Mouse (Mus musculus): Measurements from ENCODE around the gene Ephb4. TPM values are rescaled to one million over a fixed set of nuclear protein-coding genes. Genes with fewer than 3 reads are reported as not detected.
A peak's percentile ranks its signal among the peaks of the same experiment; 100 is the strongest.

The Ephb4 gene
- polyA plus RNA-seq, 1 experiment = 0.04 TPM

DNA sequence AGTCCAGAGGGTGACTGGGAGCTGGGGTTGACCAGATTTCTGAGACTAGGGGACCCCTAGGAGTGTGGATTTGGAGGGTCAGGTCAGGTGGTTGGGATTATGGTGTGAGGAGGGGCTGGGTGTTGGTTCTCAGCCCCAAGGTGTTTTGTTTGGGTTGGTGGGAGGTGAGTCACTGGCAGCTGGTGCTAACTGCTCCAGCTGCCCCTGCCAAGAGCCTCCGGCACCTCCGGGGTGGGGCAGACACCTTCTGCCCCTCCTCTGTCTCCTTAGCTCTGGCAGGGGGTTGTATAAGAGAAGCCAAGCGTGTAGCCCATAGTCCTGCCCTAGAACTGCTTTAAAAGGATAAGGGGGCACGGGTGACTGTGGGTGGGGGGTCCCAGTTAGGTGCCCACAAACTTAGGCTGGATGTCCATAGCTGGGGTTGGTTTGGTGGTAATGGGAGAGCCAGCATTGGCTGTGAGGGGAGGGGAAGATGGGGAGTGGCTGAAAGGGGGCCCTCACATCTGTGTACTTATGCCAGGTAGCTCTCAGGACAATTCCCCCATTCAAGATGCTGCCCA lies 24.7 kb downstream of the Ephb4 start:
- Histone ChIP-seq H3K4me1 (ENCODE audit: control insufficient read depth) (no peaks in the 10 kb centered on the region), H3K4me3 (replicated peaks) (no peak overlapping the region), H3K9me3 (ENCODE audit: control insufficient read depth, low read length) (no peaks in the 10 kb centered on the region), H3K27me3 (ENCODE audit: control insufficient read depth) (no peaks in the 10 kb centered on the region), H3K36me3 (ENCODE audit: control insufficient read depth) (peaks cover 10% of the 10 kb centered on the region; the same call in 1 of the 2 replicates)
- TF ChIP-seq GATA1 (IDR thresholded peaks at IDR 0.05; ENCODE audit: low read length) (no peak), TAL1 (IDR thresholded peaks at IDR 0.05; ENCODE audit: low read length) (no peak)

DNA sequence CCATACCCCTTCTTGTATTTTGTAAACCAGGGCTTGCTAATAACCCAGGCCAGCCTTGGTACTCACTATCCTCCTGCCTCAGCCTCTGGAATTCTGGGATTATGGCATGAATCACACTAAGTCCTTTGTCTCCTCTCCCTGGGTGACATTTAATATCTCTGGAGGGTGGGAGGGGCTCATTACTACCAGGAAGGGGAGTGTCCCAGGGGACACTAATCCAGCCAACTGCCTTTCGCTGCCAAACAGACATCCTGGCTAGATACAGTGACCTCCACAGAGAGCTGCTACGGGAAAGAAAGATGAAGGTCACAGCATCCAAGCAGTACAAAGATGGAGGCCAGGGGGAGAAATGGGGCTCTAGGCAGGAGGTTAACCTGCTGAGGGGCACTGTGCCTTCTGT lies 25.7 kb downstream of the Ephb4 start:
- Histone ChIP-seq H3K27me3 (ENCODE audit: control insufficient read depth) (no peaks in the 10 kb centered on the region), H3K36me3 (ENCODE audit: control insufficient read depth) (peaks cover 8% of the 10 kb centered on the region; the same call in 1 of the 2 replicates), H3K9me3 (ENCODE audit: control insufficient read depth, low read length) (no peaks in the 10 kb centered on the region), H3K4me3 (replicated peaks) (no peak overlapping the region), H3K4me1 (ENCODE audit: control insufficient read depth) (no peaks in the 10 kb centered on the region)
- TF ChIP-seq TAL1 (IDR thresholded peaks at IDR 0.05; ENCODE audit: low read length) = no peak
- no peak for TF ChIP-seq GATA1 (IDR thresholded peaks at IDR 0.05; ENCODE audit: low read length)

GRCm38 (mm10) chr5:137376198-137376597 lies 26.3 kb downstream of the Ephb4 start:
- no peaks in the 10 kb centered on the region for H3K27me3 ChIP-seq (ENCODE audit: control insufficient read depth)
- no peaks in the 10 kb centered on the region for H3K9me3 ChIP-seq (ENCODE audit: control insufficient read depth, low read length)
- TF ChIP-seq GATA1 (IDR thresholded peaks at IDR 0.05; ENCODE audit: low read length) (no peak), TAL1 (IDR thresholded peaks at IDR 0.05; ENCODE audit: low read length) (no peak)
- no peak overlapping the region for H3K4me3 ChIP-seq (replicated peaks)
- H3K4me1 ChIP-seq (ENCODE audit: control insufficient read depth) = no peaks in the 10 kb centered on the region
- H3K36me3 ChIP-seq (ENCODE audit: control insufficient read depth) = peaks cover 4% of the 10 kb centered on the region; the same call in 1 of the 2 replicates

DNA sequence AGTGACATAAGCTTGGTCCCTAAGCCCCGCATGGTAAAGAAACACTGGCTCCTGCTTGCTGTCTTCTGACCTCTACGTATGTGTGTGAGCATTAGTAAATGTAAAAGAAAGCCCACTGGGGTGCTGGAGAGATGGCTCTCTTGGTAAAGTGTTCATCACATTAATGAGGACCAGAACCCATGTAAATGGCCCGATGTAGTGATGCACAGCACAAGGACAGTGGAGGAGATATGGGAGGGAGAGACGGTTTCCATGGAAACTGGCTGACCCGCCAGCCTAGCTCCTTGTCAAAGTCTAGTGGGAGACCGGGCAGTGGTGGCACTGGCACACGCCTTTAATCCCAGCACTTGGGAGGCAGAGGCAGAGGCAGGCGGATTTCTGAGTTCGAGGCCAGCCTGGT lies 26.8 kb downstream of the Ephb4 start:
- H3K9me3 ChIP-seq (ENCODE audit: control insufficient read depth, low read length) = no peaks in the 10 kb centered on the region
- peaks cover 4% of the 10 kb centered on the region; the same call in 1 of the 2 replicates for H3K36me3 ChIP-seq (ENCODE audit: control insufficient read depth)
- H3K27me3 ChIP-seq (ENCODE audit: control insufficient read depth) = no peaks in the 10 kb centered on the region
- H3K4me1 ChIP-seq (ENCODE audit: control insufficient read depth) = no peaks in the 10 kb centered on the region
- TF ChIP-seq GATA1 (IDR thresholded peaks at IDR 0.05; ENCODE audit: low read length) (no peak), TAL1 (IDR thresholded peaks at IDR 0.05; ENCODE audit: low read length) (no peak)
- no peak overlapping the region for H3K4me3 ChIP-seq (replicated peaks)

GRCm38 (mm10) chr5:137377176-137377575 lies 27.3 kb downstream of the Ephb4 start:
- no peak overlapping the region for H3K4me3 ChIP-seq (replicated peaks)
- TF ChIP-seq GATA1 (IDR thresholded peaks at IDR 0.05; ENCODE audit: low read length) (no peak), TAL1 (IDR thresholded peaks at IDR 0.05; ENCODE audit: low read length) (0 out of 3 replicates have a peak, but pooled peaks have one; percentile 12)
- no peaks in the 10 kb centered on the region for H3K27me3 ChIP-seq (ENCODE audit: control insufficient read depth)
- H3K36me3 ChIP-seq (ENCODE audit: control insufficient read depth) = peaks cover 4% of the 10 kb centered on the region; the same call in 1 of the 2 replicates
- no peaks in the 10 kb centered on the region for H3K4me1 ChIP-seq (ENCODE audit: control insufficient read depth)
- H3K9me3 ChIP-seq (ENCODE audit: control insufficient read depth, low read length) = no peaks in the 10 kb centered on the region

DNA sequence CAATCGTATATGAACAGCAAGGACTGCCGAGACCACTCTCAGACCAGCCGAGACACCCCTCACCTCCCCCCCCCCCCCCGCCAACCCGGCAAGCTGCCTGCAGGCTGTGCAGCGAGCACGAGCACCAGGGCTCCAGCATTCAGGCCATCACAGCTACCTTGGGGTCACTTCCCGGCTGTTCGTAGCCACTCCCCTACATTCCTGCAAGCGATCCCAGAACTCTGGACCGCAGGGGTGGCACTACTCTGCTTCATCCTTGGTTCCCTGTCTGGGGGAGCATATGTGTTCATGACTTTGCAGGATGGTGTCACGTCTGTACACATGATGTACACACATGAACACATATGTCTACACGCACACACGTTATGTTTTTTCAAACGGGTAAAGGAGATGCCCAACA lies 27.7 kb downstream of the Ephb4 start:
- Histone ChIP-seq H3K4me1 (ENCODE audit: control insufficient read depth) (no peaks in the 10 kb centered on the region), H3K27me3 (ENCODE audit: control insufficient read depth) (no peaks in the 10 kb centered on the region), H3K36me3 (ENCODE audit: control insufficient read depth) (peaks cover 4% of the 10 kb centered on the region; the same call in 1 of the 2 replicates), H3K4me3 (replicated peaks) (no peak overlapping the region), H3K9me3 (ENCODE audit: control insufficient read depth, low read length) (no peaks in the 10 kb centered on the region)
- TF ChIP-seq GATA1 (IDR thresholded peaks at IDR 0.05; ENCODE audit: low read length) = no peak
- TF ChIP-seq TAL1 (IDR thresholded peaks at IDR 0.05; ENCODE audit: low read length) = no peak

GRCm38 (mm10) chr5:137381152-137381551 lies 31.2 kb downstream of the Ephb4 start:
- Histone ChIP-seq H3K36me3 (ENCODE audit: control insufficient read depth) (no peaks in the 10 kb centered on the region), H3K4me3 (replicated peaks) (no peak overlapping the region), H3K27me3 (ENCODE audit: control insufficient read depth) (no peaks in the 10 kb centered on the region), H3K9me3 (ENCODE audit: control insufficient read depth, low read length) (no peaks in the 10 kb centered on the region), H3K4me1 (ENCODE audit: control insufficient read depth) (no peaks in the 10 kb centered on the region)
- TF ChIP-seq TAL1 (IDR thresholded peaks at IDR 0.05; ENCODE audit: low read length) (no peak), GATA1 (IDR thresholded peaks at IDR 0.05; ENCODE audit: low read length) (no peak)

- Histone ChIP-seq H3K4me3 (replicated peaks) (no peak overlapping the region), H3K9me3 (ENCODE audit: control insufficient read depth, low read length) (no peaks in the 10 kb centered on the region), H3K27me3 (ENCODE audit: control insufficient read depth) (no peaks in the 10 kb centered on the region), H3K36me3 (ENCODE audit: control insufficient read depth) (no peaks in the 10 kb centered on the region), H3K4me1 (ENCODE audit: control insufficient read depth) (no peaks in the 10 kb centered on the region)
- TF ChIP-seq GATA1 (IDR thresholded peaks at IDR 0.05; ENCODE audit: low read length) (no peak), TAL1 (IDR thresholded peaks at IDR 0.05; ENCODE audit: low read length) (no peak)
These were observed 33.5 kb downstream of the Ephb4 start for GRCm38 (mm10) chr5:137383441-137383840.

DNA sequence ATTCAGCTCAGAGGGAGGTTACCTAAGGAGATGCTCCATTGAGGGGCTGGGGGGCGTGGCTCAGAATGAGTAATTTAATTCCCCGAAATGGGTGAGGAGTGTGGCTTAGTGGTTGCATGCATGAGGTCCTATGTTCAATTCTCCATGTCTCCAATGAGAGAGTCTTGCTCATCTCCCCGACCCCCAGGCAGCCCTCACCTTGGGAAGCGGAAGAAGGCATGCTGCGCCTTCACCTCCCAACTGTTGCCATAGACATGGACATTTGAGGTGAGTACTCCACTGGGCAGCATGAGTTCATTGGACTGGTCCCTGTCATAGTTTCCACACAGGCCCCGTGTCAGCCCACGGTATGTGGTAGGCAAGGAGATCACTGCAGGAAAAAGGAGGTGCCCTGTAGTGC lies 36.8 kb downstream of the Ephb4 start:
- no peaks in the 10 kb centered on the region for H3K27me3 ChIP-seq (ENCODE audit: control insufficient read depth)
- H3K4me1 ChIP-seq (ENCODE audit: control insufficient read depth) = no peaks in the 10 kb centered on the region
- no peak for TF ChIP-seq TAL1 (IDR thresholded peaks at IDR 0.05; ENCODE audit: low read length)
- no peak for TF ChIP-seq GATA1 (IDR thresholded peaks at IDR 0.05; ENCODE audit: low read length)

DNA sequence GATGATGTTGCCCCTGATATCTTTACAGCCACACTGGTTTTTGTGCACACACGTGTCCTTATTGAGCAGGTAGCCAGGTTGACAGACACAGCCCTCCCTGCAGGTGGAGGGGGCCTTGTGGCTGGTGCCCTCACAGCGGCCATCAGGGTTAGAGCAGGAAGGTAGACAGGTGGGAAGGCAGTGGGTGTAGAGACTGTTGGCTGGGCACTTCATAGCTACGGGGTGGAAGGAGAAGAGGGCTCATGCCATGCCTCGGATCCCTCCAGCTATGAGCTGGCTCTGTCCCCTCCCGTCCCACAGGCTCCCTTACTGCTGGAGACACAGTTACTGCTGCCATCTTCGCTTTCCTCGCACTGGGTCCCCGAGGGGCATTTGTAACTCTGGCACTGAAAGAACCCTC lies 41.7 kb downstream of the Ephb4 start:
- no peaks in the 10 kb centered on the region for H3K36me3 ChIP-seq (ENCODE audit: control insufficient read depth)
- H3K4me3 ChIP-seq (replicated peaks) = no peak overlapping the region
- no peak for TF ChIP-seq GATA1 (IDR thresholded peaks at IDR 0.05; ENCODE audit: low read length)
- no peak for TF ChIP-seq TAL1 (IDR thresholded peaks at IDR 0.05; ENCODE audit: low read length)
- H3K4me1 ChIP-seq (ENCODE audit: control insufficient read depth) = no peaks in the 10 kb centered on the region
- H3K9me3 ChIP-seq (ENCODE audit: control insufficient read depth, low read length) = no peaks in the 10 kb centered on the region
- no peaks in the 10 kb centered on the region for H3K27me3 ChIP-seq (ENCODE audit: control insufficient read depth)

More for the DNA sequence above, 36.8 kb downstream of the Ephb4 start:
- H3K36me3 ChIP-seq (ENCODE audit: control insufficient read depth) = no peaks in the 10 kb centered on the region
- no peak overlapping the region for H3K4me3 ChIP-seq (replicated peaks)
- H3K9me3 ChIP-seq (ENCODE audit: control insufficient read depth, low read length) = no peaks in the 10 kb centered on the region
